Mouse (Mus musculus): Measurements from ENCODE around the gene 2410015M20Rik.
"Not testable (repeated sequence)": the region's sequence is repeated elsewhere in the genome, so short reads cannot be mapped to it uniquely, and the experiment has no call there.

Gene 2410015M20Rik

DNA sequence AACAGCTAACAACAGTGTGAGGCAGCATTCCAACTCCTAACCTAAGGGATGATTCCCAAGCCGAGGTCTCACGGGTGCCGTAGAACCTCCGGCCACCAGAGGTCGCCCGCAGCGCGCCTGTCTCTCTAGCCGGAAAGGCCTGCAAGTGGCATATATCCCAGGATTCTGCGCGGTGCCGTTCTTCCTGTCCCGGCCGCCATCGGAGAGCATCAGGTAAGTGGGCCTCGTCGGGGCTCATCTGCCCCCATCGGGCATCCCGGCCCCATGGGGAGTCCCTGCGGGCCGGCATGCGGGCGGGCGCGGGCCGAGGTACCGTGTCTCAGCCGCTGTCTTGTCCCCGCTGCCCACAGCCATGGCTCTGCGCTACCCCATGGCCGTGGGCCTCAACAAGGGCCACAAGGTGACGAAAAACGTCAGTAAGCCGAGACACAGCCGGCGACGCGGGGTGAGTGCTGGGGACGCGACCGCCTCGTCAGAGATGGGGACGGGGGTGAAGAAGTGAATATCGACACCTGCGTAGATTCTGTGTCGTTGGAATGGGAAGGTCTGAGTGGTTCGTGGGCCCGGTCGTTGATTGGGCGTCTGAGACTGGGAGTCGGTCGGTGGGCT is 3.8 kb upstream of the 2410015M20Rik start, which contains the start of gene Rpl36:
Gene Rpl36, plus strand, starts transcription at position 181 of the 609 bp plus-strand sequence.
- peak; percentile 96 for DNase-seq

- not testable (repeated sequence) for DNase-seq
Observed at GRCm38 (mm10) chr17:56612565-56612939, 3.0 kb upstream of the 2410015M20Rik start.

DNA sequence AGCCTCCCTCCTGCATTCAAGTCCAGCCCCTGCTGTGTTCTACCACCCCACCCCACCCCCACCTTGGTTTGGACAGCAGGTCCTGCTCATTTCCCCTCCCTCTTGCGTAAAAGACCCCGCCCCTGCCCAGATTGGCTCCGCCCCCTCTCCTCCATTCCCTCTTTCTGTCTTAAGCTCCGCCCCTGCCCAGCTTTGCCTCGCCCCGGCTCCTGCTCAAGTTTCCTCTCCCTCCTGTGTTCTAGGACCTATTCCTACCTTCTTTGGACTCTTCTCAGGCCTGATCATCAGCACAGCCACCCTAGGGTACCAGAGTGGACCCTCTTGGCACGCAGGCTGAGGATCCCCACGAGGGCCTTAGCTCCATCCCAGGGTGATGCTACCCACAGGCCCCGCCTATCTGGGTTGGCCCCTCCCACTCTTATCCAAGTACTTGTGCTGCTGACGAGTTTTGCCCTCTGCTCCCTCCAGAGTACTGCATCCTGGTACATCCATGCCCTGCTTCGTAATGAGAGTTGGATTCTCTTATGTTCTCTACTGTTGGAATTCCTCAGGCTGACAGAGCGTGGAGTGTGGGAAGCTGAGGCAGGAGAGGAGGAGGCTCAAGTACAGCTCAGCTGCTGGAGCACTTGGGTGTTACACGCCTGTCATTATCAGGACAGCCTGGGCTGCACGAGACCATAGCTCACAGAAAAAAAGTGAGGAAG is 2.4 kb upstream of the 2410015M20Rik start:
- peak; percentile 63 for DNase-seq

GRCm38 (mm10) chr17:56611323-56611722 is 1.8 kb upstream of the 2410015M20Rik start:
- DNase-seq = no peak

- DNase-seq = no peak
Observed at GRCm38 (mm10) chr17:56608699-56609098, 872 bp downstream of the 2410015M20Rik start.

- DNase-seq = no peak
Observed at GRCm38 (mm10) chr17:56607521-56608062, 2.0 kb downstream of the 2410015M20Rik start.

- no peak for DNase-seq
Observed at GRCm38 (mm10) chr17:56605431-56605830, 4.1 kb downstream of the 2410015M20Rik start.

- no peak for DNase-seq
Observed at GRCm38 (mm10) chr17:56604422-56604821, 5.1 kb downstream of the 2410015M20Rik start.

GRCm38 (mm10) chr17:56604070-56604380 is 5.5 kb downstream of the 2410015M20Rik start:
- no peak for DNase-seq

- no peak for DNase-seq
Observed at GRCm38 (mm10) chr17:56603186-56604069, 6.1 kb downstream of the 2410015M20Rik start.

GRCm38 (mm10) chr17:56593527-56594271 is 15.9 kb downstream of the 2410015M20Rik start:
- peak; percentile 16 for DNase-seq

DNA sequence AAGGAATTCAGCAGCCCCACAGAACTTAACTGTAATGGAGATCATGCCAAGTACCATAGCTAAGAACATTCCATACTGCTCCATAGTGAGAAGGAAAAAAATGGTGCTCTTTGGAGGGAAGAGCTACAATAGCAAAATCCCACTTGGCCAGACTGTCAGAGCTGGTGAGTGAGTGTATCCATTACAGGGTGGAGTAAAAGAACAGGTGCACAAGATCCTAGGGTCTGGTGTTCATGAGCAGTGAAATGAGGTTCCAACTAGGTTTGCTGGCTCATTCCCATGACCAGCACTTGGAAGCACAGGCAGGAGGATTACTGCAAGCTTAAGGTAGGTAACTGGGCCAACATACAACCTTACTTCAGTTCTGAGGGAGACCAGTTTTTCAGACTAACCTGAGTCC is 17.0 kb downstream of the 2410015M20Rik start:
- DNase-seq = no peak

DNA sequence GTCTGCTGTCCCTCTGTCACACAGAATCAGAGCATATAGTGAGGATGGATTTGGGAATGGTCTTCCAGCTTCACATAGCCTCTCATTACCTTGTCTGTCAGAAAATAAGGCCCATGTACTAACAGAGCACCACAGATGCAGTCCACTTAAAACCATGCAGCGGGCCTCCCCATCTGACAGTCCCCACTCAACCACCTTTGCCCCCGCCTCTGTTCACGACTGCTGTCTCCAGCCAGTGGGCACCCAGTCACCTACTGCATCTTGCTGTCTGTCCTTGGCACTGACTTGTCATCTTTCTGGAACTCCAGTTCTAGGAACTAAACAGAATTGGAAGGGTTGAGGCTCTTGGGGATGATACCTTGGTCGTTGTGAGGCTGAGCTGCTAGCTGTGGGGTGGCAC is 20.6 kb downstream of the 2410015M20Rik start:
- no peak for DNase-seq

DNA sequence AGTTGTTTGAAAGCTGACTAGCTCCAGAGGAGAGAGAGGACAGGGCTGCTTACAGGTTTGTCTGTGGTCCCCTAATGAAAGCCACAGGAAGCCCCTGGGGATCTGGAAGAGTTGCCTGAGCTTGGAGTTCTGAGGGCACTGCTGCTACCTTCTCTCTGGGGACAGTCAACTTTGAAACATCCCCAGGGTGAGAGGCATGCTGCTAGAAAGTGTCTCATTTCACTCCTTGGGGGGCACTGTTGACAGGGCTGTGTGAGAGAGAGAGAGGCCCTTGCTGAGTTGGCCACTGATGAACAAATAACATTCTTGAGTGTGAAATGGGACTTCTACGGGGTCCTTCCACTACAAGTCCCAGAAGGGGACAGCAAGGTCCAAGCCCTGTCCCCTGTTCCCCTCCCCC is 21.8 kb downstream of the 2410015M20Rik start:
- no peak for DNase-seq

DNA sequence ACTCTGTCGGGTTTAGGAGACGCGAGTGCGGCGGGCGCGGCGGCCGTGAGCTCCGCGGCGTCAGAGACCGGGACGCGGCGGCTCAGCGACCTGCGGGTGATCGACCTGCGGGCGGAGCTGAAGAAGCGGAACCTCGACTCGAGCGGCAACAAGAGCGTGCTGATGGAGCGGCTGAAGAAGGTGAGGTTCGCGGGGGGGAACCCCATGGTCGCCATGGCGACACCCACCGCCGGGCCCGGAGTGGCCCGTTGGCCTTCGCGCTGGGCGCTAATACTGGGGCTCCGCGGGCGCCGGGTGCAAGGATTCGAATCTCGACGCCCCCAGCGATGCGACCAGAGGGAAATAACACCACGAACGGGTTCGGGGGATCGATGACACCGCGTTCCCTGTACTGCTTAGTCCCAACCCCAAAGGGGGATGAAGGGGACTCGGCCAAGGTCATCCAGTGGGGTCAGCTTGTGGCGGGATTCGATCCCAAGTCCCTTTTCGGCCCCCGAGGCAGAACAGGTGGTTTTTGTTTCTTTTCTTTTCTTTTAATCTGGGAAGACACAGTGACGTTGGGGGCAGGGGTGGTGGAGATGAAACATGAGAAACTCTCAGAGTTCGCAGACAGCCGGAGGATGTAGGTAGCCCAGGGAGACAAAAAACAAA is 24.3 kb downstream of the 2410015M20Rik start:
- DNase-seq = no peak

DNA sequence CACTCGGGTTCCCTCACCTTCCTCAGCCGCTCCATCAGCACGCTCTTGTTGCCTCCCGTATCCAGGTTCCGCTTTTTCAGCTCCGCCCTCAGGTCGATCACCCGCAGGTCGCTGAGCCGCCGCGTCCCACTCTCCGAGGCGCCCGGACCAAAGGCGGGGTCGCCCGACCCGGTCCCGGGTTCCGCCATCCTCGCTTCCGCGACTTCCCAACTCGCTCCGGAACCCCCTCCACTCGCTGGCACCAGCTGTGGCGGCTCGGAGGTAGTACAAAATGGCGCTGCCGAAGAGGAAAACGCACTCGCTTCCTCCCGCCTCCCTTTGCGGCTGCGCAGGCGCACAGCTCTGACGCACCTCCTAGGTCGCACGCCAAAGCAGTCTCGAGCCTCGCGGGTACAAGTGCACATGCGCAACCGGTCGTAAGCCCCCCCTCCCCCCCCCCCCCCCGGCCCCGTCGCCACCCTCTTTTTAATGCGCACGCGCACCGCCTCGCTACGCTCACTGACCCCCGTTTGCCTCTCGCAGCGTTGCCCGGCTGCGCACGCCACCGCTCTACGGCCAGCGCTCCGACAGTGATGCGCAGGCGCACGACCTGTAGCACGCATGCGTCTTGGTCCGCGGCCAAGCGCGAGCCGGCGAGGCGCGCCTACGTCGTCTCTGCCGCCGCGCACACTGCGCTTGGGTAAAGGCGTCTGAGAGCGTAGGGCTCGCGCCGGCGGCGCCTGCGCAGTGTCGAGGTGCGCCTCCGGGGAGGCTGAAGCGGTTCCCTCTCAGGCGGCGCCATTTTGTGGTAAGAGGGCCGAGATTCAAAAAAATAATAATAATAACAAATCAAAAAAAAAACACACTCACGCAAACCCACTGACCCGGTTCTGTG is 25.1 kb downstream of the 2410015M20Rik start, which contains the start of the genes Safb2 and Safb:
Gene Safb2, minus strand, starts transcription at position 329 of the 874 bp plus-strand sequence.
Gene Safb, plus strand, starts transcription at position 569 of the 874 bp plus-strand sequence.
- DNase-seq = peak; percentile 99

DNA sequence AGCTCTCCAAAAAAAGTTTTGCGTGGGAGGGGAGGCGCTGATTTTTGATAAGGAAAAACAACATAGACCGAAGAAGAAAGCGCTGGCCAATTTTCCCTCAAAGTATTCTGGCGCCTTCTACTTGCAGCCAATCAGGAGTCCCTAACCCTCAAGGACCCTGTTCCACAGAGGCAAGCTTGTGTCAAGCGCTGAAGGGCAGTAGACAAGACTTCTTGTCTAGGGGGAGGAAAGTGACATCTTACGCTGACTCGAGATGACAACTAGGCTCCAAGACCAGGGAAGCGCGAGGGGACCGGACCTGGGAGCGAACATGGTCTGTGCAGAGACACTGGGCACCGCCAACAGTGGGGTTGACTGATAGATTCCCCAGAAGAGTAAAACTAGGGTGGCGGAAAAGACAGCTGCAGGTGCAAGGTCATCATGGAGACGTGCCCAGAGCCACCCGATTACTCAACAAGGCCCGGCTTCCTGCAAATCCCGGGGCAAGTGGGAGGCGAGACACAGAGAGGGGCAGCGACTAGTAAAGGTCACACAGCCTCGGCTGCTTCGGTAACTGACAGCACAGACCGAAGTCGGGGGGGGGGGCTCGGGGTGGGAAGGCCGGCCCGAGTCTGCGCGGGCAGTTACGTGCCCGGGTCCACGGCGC is 25.8 kb downstream of the 2410015M20Rik start:
- DNase-seq = no peak

DNA sequence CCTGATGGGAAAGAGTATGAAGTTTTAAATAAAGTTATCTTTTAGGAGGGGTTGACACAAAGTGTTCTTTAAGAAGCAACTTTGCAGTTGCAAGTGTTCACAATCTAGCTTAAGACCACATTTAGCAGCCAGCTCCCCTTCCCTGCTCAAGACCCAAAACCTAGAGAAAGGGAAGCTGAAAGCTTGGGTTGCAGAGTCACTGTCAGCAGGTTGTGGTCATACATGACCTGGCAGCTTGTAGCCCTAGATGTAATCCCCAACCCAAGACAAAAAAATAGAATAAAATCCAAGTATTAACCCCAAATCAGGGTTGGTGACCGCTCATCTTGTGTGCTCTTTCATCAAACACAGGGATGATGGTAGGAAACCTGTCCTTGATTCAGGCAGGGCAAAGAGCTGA is 26.5 kb downstream of the 2410015M20Rik start:
- no peak for DNase-seq

- no peak for DNase-seq
Observed at GRCm38 (mm10) chr17:56572939-56573338, 36.6 kb downstream of the 2410015M20Rik start.

DNA sequence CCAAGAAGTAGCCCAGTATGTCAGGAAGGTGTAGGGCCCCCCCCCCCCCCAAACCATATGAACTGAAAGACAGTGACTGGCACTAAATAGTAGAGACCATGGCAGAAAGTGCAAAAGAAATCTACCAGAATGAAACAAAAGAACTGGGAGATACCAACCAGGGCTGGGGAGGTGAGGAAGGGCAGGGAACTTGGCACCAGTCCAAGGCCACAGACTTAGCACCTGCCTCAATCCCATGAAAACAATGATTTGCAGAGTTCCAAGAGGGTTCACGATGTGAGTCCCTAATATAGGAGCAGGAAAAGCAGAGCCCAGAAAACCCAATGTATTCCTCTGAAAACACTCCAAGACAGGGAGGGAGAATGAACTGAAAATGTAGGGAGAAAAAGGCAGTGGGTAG is 37.4 kb downstream of the 2410015M20Rik start:
- peak; percentile 55 for DNase-seq
